ENCODE assay signal across 10 mouse cellular contexts in the genomic region with DNA sequence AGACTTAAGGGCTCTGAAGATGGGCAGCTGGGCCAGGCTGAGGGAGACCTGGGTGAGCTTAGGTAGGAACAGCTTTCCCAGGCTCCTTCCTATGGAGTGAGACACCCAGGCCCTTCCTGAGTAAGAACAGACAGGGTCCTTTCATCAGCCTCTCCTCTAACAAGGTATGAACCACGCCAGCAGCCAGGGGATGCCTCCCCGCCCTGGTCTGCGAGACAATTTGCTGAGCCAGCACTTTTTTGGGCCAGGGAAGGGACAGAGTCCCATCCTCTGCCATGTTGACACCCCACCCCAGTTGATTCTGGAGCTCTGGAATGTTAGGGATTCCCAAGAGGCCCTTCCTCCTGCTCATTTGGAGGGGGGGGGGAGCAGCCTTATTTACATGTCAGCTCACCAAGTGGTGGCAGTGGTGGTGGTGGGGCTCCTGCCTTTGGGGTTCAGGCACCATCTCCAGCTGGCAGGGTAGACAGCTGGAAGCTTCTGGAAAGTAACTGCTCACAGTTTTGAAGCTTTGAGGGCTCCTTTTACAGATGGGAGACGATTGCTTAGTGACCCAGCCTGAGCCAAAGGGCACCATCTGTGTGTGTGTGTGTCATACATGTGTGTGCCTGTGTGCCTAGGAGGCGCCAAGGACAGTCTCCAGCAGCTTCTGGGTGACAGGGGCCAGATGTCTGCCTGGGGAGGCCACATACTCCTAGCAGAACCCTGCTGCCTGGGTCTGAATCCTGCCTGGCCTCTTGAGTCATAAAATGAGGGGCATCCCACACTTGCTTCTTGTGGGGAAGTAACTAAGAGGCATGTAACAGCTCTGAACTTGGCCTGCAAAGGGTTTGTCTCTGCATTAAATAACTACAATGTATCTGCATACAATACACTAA. TPM values are rescaled to one million over a fixed set of nuclear protein-coding genes. Genes with fewer than 3 reads are reported as not detected.
DNase-seq lines count a peak whose midpoint lies in the region; ATAC-seq and TF ChIP-seq lines count a peak whose summit lies in the region.
"Had no signal": no experiment of that assay in that cellular context is flagged by ENCODE, and none has a peak within 500 bp of the region (broad histone marks: within the 10 kb centered on the region; RNA-seq: fewer than 3 reads in every experiment).

No protein-coding gene starts in this region.

- no peak for TF ChIP-seq POLR2A in heart, adult 2 months (IDR thresholded peaks at IDR 0.05; ENCODE audit: insufficient read depth, low read depth, low read length)

- DNase-seq in heart, adult 2 months, result no peak
- DNase-seq in urinary bladder, postnatal 14 days (ENCODE audit: low spot score), result no peak

- H3K9ac ChIP-seq in heart, embryonic 13.5 days, result peak overlapping the region; percentile 52; the same call in 1 of the 2 replicates
- H3K9ac ChIP-seq in heart, adult 2 months (ENCODE audit: low read depth, low read length), result no peak overlapping the region
- no peak overlapping the region for H3K9ac ChIP-seq in embryonic facial prominence, embryonic 15.5 days
- H3K9ac ChIP-seq in midbrain, embryonic 13.5 days (replicated peaks), result no peak overlapping the region

- intact Hi-C loops in heart, adult 2 months (cut with DNase I), result loop anchor here (5.0 kb wide), 1 partner anchor 310 kb away; no protein-coding TSS in a partner anchor

- H3K9me3 ChIP-seq in heart, embryonic 13.5 days, result no peaks in the 10 kb centered on the region
- no peaks in the 10 kb centered on the region for H3K9me3 ChIP-seq in embryonic facial prominence, embryonic 15.5 days (replicated peaks)
- H3K9me3 ChIP-seq in midbrain, embryonic 13.5 days, result no peaks in the 10 kb centered on the region

- no peak for ATAC-seq in heart, embryonic 13.5 days (ENCODE audit: extremely low read depth, insufficient number of reproducible peaks, low FRiP score, low TSS enrichment)
- ATAC-seq in embryonic facial prominence, embryonic 15.5 days (ENCODE audit: insufficient number of reproducible peaks, low FRiP score, low TSS enrichment, low read depth), result no peak
- ATAC-seq in midbrain, embryonic 13.5 days, result no peak
- no peak for ATAC-seq in frontal cortex, adult (ENCODE audit: low TSS enrichment)
- ATAC-seq in inflammation-experienced regulatory T-cells, adult 6 months, result no peak

- H3K4me2 ChIP-seq in heart, embryonic 13.5 days, result no peak overlapping the region
- peak overlapping the region; percentile 97 for H3K4me2 ChIP-seq in embryonic facial prominence, embryonic 15.5 days (replicated peaks)
- H3K4me2 ChIP-seq in midbrain, embryonic 13.5 days (replicated peaks), result peak overlapping the region; percentile 73; the same call in 1 of the 2 replicates

- peaks cover 38% of the 10 kb centered on the region for H3K27me3 ChIP-seq in heart, embryonic 13.5 days (replicated peaks)
- H3K27me3 ChIP-seq in heart, adult 2 months (ENCODE audit: control insufficient read depth, insufficient read depth, low read length), result no peaks in the 10 kb centered on the region
- H3K27me3 ChIP-seq in C2C12 (ENCODE audit: control insufficient read depth, insufficient read depth, insufficient read length), result no peaks in the 10 kb centered on the region
- H3K27me3 ChIP-seq in embryonic facial prominence, embryonic 15.5 days, result no peaks in the 10 kb centered on the region
- peaks cover 36% of the 10 kb centered on the region for H3K27me3 ChIP-seq in midbrain, embryonic 13.5 days

- peaks cover 69% of the 10 kb centered on the region for H3K4me1 ChIP-seq in heart, embryonic 13.5 days
- H3K4me1 ChIP-seq in heart, adult 2 months (ENCODE audit: control insufficient read depth, insufficient read depth, low read length), result peaks cover 20% of the 10 kb centered on the region
- H3K4me1 ChIP-seq in embryonic facial prominence, embryonic 15.5 days, result peaks cover 83% of the 10 kb centered on the region
- H3K4me1 ChIP-seq in midbrain, embryonic 13.5 days (replicated peaks), result peaks cover 82% of the 10 kb centered on the region

- no peak overlapping the region for H3K27ac ChIP-seq in heart, embryonic 13.5 days (replicated peaks)
- H3K27ac ChIP-seq in heart, adult 2 months, result no peak overlapping the region
- H3K27ac ChIP-seq in embryonic facial prominence, embryonic 15.5 days (replicated peaks), result peak overlapping the region; percentile 70
- H3K27ac ChIP-seq in midbrain, embryonic 13.5 days, result no peak overlapping the region; the same call in 1 of the 2 replicates

- peaks cover 1% of the 10 kb centered on the region; the same call in 1 of the 2 replicates for H3K79me2 ChIP-seq in heart, adult 2 months (replicated peaks; ENCODE audit: control insufficient read depth, insufficient read depth, low read length)
- H3K79me2 ChIP-seq in C2C12 (ENCODE audit: control insufficient read depth, insufficient read depth), result peaks cover 29% of the 10 kb centered on the region

- no peak for TF ChIP-seq CTCF in heart, adult 2 months (IDR thresholded peaks at IDR 0.05)
- no peak for TF ChIP-seq CTCF in C2C12 (IDR thresholded peaks at IDR 0.05; ENCODE audit: control insufficient read depth, insufficient read depth, insufficient read length)

- H3K79me3 ChIP-seq in C2C12 (ENCODE audit: low read depth), result peaks cover 19% of the 10 kb centered on the region

- H3ac ChIP-seq in C2C12 (ENCODE audit: control insufficient read depth, insufficient read length, low read depth), result peak overlapping the region; percentile 21

- no peaks in the 10 kb centered on the region for H3K36me3 ChIP-seq in heart, embryonic 13.5 days
- H3K36me3 ChIP-seq in heart, adult 2 months (ENCODE audit: control insufficient read depth, insufficient read depth, low read length), result no peaks in the 10 kb centered on the region
- H3K36me3 ChIP-seq in C2C12 (ENCODE audit: control insufficient read depth, insufficient read depth), result no peaks in the 10 kb centered on the region
- no peaks in the 10 kb centered on the region for H3K36me3 ChIP-seq in embryonic facial prominence, embryonic 15.5 days
- H3K36me3 ChIP-seq in midbrain, embryonic 13.5 days, result no peaks in the 10 kb centered on the region
- H3K36me3 ChIP-seq: G1E had no signal

- WGBS in heart, embryonic 13.5 days, result 51% methylated on average over 5 of the region's 5 CpGs
- 85% methylated on average over 5 of the region's 5 CpGs for WGBS in heart, adult 2 months
- WGBS in embryonic facial prominence, embryonic 15.5 days, result 38% methylated on average over 5 of the region's 5 CpGs
- WGBS in midbrain, embryonic 13.5 days, result 52% methylated on average over 5 of the region's 5 CpGs

- H3K4me3 ChIP-seq in heart, embryonic 13.5 days, result no peak overlapping the region
- H3K4me3 ChIP-seq in heart, adult 2 months, result no peak overlapping the region
- H3K4me3 ChIP-seq in C2C12 (ENCODE audit: insufficient read depth, poor library complexity, severe bottlenecking), result peak overlapping the region; percentile 39
- peak overlapping the region; percentile 65; the same call in 1 of the 2 replicates for H3K4me3 ChIP-seq in embryonic facial prominence, embryonic 15.5 days (replicated peaks)
- no peak overlapping the region for H3K4me3 ChIP-seq in midbrain, embryonic 13.5 days (replicated peaks)

- TF ChIP-seq EP300 in heart, adult 2 months (IDR thresholded peaks at IDR 0.05; ENCODE audit: insufficient read depth, low read depth, low read length), result no peak

TF ChIP-seq in C2C12, 6 proteins besides CTCF, POLR2A, EP300 and RAD21:
- TF ChIP-seq MYOD1 (IDR thresholded peaks at IDR 0.05; ENCODE audit: control insufficient read depth, insufficient read length, low read depth) (peak; percentile 25), FOSL1 (IDR thresholded peaks at IDR 0.05; ENCODE audit: insufficient read depth, low read length, poor library complexity, severe bottlenecking) (no peak), MYOG (IDR thresholded peaks at IDR 0.05; ENCODE audit: control insufficient read depth, extremely low read depth, insufficient read length) (no peak), MAX (IDR thresholded peaks at IDR 0.05) (no peak), USF1 (IDR thresholded peaks at IDR 0.05; ENCODE audit: low read depth) (no peak), CEBPB (IDR thresholded peaks at IDR 0.05; ENCODE audit: low read depth) (no peak)

RNA-seq across cellular contexts. Expression of gene Gse1, which starts 1.3 kb away (rescaled TPM):
- 8.5 and 8.6 TPM in 2 replicates for polyA plus RNA-seq in heart, embryonic 13.5 days (2015; fragmentation: Nextera tagmentation; extraction: Ambion mirVana)
- total RNA-seq in heart, adult 2 months (2021), result 10 to 100 TPM; 21.0 to 24.3 TPM
- polyA plus RNA-seq in heart, adult 2 months (2012; rRNA removed), result 12.1 and 12.8 TPM in 2 replicates
- polyA plus RNA-seq in C2C12 (2012; fragmentation: generic; extraction: Trizol), result 15.6 TPM
- polyA plus RNA-seq in embryonic facial prominence, embryonic 15.5 days (2015; fragmentation: Nextera tagmentation; extraction: Ambion mirVana), result 11.1 and 12.0 TPM in 2 replicates
- polyA plus RNA-seq in midbrain, embryonic 13.5 days (2015; fragmentation: Nextera tagmentation; extraction: Ambion mirVana), result 22.3 and 22.5 TPM in 2 replicates
- polyA plus RNA-seq in inflammation-experienced regulatory T-cells, adult 6 months (2017; shearing (Covaris generic)), result 1 to 10 TPM; 2.0 to 4.0 (median 3.2) TPM

RNA-seq across cellular contexts. Expression of gene Fam92b, which starts 49.7 kb away (rescaled TPM):
- not detected in 2 replicates for polyA plus RNA-seq in heart, embryonic 13.5 days (2015; fragmentation: Nextera tagmentation; extraction: Ambion mirVana)
- not detected for total RNA-seq in heart, adult 2 months (2021)
- 1.0 TPM in 1 of 2 replicates, not detected in the other for polyA plus RNA-seq in heart, adult 2 months (2012; rRNA removed)
- not detected for polyA plus RNA-seq in C2C12 (2012; fragmentation: generic; extraction: Trizol)
- 6.6 and 11.4 TPM in 2 replicates for polyA plus RNA-seq in embryonic facial prominence, embryonic 15.5 days (2015; fragmentation: Nextera tagmentation; extraction: Ambion mirVana)
- 2.3 and 2.4 TPM in 2 replicates for polyA plus RNA-seq in midbrain, embryonic 13.5 days (2015; fragmentation: Nextera tagmentation; extraction: Ambion mirVana)
- not detected for polyA plus RNA-seq in inflammation-experienced regulatory T-cells, adult 6 months (2017; shearing (Covaris generic))
- total RNA-seq: G1E had no signal
- polyA plus RNA-seq: G1E; heart, embryonic 14.5 days had no signal

Comparison
In these comparisons a context has a peak if more than half of its experiments do, and no peak if none do; other contexts are left out.
1. H3K4me3 ChIP-seq: peak in C2C12 (single experiment) and embryonic facial prominence, embryonic 15.5 days (single experiment); none in heart, embryonic 13.5 days (single experiment), heart, adult 2 months (single experiment) and midbrain, embryonic 13.5 days (single experiment).